Mouse (Mus musculus): ENCODE data around the gene Prnp. TPM values are rescaled to one million over a fixed set of nuclear protein-coding genes. Genes with fewer than 3 reads are reported as not detected.

The Prnp gene
- 10 to 100 TPM; 23.7 to 32.7 TPM for total RNA-seq (2023)

GRCm38 (mm10) chr2:131909683-131910572, at the start of gene Prnp, which contains the start of gene Prn:
Gene Prnp, plus strand, starts transcription at chr2:131909928.
Gene Prn, plus strand, starts transcription at chr2:131909957.

GRCm38 (mm10) chr2:131950598-131951095, 40.9 kb downstream of the Prnp start, which contains the start of gene Prnd:
Gene Prnd, plus strand, starts transcription at chr2:131950861.

Other genes with a start within 250 kb of the Prnp start
- gene Erv3, start 50.2 kb upstream of the Prnp start, total RNA-seq (2023) = not detected
- not detected for gene Prn, start within 50 bp of the Prnp start, total RNA-seq (2023)
- not detected for gene Prnd, start 40.9 kb downstream of the Prnp start, total RNA-seq (2023)
- 10 to 100 TPM; 79.5 to 93.2 TPM for gene Rassf2, start 120.3 kb downstream of the Prnp start, total RNA-seq (2023)
- gene Slc23a2, start 235.2 kb downstream of the Prnp start, total RNA-seq (2023) = 10 to 100 TPM; 24.4 to 30.7 TPM